Mouse (Mus musculus): Measurements from ENCODE around the gene Cntn5. TPM values are rescaled to one million over a fixed set of nuclear protein-coding genes. Genes with fewer than 3 reads are reported as not detected.

Cntn5 gene
- polyA plus RNA-seq, 2 experiments from 2014 or later, result not detected

GRCm38 (mm10) chr9:9886210-9886609 lies 1018.4 kb downstream of the Cntn5 start:
- ATAC-seq, result no peak

GRCm38 (mm10) chr9:9882779-9883383 lies 1021.7 kb downstream of the Cntn5 start:
- no peak for ATAC-seq

- ATAC-seq, result no peak
These were observed 1032.2 kb downstream of the Cntn5 start for GRCm38 (mm10) chr9:9872112-9873035.

- ATAC-seq, result no peak
These were observed 1043.9 kb downstream of the Cntn5 start for GRCm38 (mm10) chr9:9860631-9861030.

GRCm38 (mm10) chr9:9859323-9859722 lies 1045.3 kb downstream of the Cntn5 start:
- ATAC-seq, result no peak

GRCm38 (mm10) chr9:9854791-9855190 lies 1049.8 kb downstream of the Cntn5 start:
- no peak for ATAC-seq

- ATAC-seq, result no peak
These were observed 1074.3 kb downstream of the Cntn5 start for GRCm38 (mm10) chr9:9830231-9830630.

GRCm38 (mm10) chr9:9819963-9820362 lies 1084.6 kb downstream of the Cntn5 start:
- no peak for ATAC-seq

- ATAC-seq, result no peak
These were observed 1087.1 kb downstream of the Cntn5 start for GRCm38 (mm10) chr9:9817477-9817876.

GRCm38 (mm10) chr9:9799546-9799945 lies 1105.0 kb downstream of the Cntn5 start:
- no peak for ATAC-seq

GRCm38 (mm10) chr9:9783680-9784079 lies 1120.9 kb downstream of the Cntn5 start:
- ATAC-seq, result no peak

- no peak for ATAC-seq
These were observed 1123.3 kb downstream of the Cntn5 start for GRCm38 (mm10) chr9:9781157-9781884.

- no peak for ATAC-seq
These were observed 1124.9 kb downstream of the Cntn5 start for GRCm38 (mm10) chr9:9779646-9780045.

- no peak for ATAC-seq
These were observed 1133.8 kb downstream of the Cntn5 start for GRCm38 (mm10) chr9:9770777-9771176.

GRCm38 (mm10) chr9:9769659-9770058 lies 1134.9 kb downstream of the Cntn5 start:
- ATAC-seq, result no peak

- ATAC-seq, result no peak
These were observed 1186.4 kb downstream of the Cntn5 start for GRCm38 (mm10) chr9:9718145-9718544.

- no peak for ATAC-seq
These were observed 1195.9 kb downstream of the Cntn5 start for GRCm38 (mm10) chr9:9708671-9709070.

GRCm38 (mm10) chr9:9707766-9708165 lies 1196.8 kb downstream of the Cntn5 start:
- ATAC-seq, result no peak

- ATAC-seq, result no peak
These were observed 1199.4 kb downstream of the Cntn5 start for GRCm38 (mm10) chr9:9705180-9705579.

GRCm38 (mm10) chr9:9696636-9697035 lies 1207.9 kb downstream of the Cntn5 start:
- ATAC-seq, result no peak

- no peak for ATAC-seq
These were observed 1222.2 kb downstream of the Cntn5 start for GRCm38 (mm10) chr9:9682348-9682884.

- no peak for ATAC-seq
These were observed 1228.5 kb downstream of the Cntn5 start for GRCm38 (mm10) chr9:9676078-9676477.

GRCm38 (mm10) chr9:9674531-9674930 lies 1230.0 kb downstream of the Cntn5 start:
- ATAC-seq, result no peak
